Mouse (Mus musculus) spleen, postnatal 10 days (tissue): ENCODE results near the gene Gpr157.
"Not testable (repeated sequence)": the region's sequence is repeated elsewhere in the genome, so short reads cannot be mapped to it uniquely, and the experiment has no call there.

Source experiments
- DNase-seq, 2 experiments: peaks; one replicate each; pipeline ENCODE4 v3.0.0; 2021 to 2022; ENCODE audit warnings: low spot score in 2 of 2

The Gpr157 gene

DNA sequence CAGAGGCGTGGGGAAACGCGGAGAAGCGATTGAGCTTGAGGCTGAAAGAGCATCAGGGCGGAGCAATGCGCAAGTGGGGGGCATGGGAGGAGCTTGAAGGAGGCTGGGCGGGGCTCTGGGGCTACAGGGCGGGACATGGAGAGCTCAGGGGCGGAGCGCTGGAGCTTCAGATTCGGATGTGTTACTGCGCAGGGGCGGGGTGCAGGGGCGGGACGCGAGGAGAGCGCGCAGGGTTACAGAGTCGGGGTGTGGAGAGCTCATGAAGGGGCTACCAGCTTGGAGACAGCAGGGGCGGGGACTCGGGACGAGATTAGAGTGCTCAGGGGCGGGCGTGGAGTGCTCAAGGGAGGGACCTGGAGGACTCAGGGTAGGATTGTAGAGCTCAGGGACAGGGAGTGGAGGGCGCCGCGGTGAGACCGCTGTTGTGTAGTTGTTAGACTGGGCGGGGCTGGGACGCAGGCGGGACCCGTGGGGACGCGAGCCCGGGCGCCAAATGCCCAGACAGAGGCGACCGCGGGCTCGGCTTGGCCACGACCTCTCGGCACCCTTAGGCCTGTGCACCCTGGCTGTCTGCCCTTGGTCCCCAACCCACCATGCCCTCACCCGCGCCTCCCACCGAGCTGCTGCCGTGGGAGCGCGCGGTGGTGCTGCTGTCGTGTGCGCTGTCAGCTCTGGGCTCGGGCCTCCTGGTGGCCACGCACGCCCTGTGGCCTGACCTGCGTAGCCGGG is at the start of gene Gpr157:
Gene Gpr157, plus strand, starts transcription at position 205 of the 729 bp plus-strand sequence.
- DNase-seq, result peak; percentile 68 to 92

DNA sequence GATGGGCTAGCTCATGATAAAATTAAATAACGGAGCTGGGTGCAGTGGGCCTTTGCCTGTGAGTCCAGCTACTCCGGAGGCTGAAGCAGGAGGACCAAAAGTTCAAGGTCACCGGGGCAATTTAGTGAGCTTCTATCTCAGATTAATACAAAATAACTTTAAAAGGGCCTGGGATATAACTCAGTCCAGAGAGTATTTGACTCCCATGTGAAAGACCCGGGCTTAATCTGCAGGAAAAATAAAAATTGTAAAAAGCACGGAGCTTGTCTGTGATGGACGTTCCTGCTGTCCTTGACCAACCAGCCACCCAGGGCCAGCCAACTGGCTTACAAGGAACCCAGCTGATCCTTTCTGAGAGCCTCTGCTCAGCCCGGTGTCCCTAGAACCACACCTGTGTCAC is 48.6 kb upstream of the Gpr157 start:
- no peak for DNase-seq

DNA sequence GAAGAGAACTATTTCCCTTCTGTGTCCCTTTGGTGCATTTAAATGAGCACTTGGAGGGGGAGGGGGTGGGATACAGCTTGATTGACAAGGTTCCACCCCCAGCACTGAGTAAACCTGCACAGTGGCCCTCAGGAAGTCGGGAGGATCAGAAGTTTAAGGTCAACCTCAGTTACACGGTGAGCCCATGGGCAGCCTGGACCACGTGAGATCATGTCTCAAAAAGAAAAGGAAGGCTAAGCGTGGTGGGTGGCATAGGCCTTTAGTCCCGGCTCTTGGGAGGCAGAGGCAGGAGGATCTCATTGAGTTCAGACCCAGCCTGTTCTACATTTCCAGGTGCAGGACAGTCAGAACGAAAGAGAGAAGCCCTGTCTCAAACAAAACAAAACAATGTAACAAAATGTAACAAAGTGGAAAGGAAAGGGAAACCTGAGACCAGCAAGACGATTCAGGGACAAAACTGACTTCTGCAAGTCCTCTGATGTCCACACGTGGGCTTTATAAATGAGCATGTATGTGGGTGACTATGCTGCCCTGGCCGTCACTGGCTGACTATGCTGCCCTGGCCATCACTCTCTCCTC is 47.1 kb upstream of the Gpr157 start:
- no peak for DNase-seq

DNA sequence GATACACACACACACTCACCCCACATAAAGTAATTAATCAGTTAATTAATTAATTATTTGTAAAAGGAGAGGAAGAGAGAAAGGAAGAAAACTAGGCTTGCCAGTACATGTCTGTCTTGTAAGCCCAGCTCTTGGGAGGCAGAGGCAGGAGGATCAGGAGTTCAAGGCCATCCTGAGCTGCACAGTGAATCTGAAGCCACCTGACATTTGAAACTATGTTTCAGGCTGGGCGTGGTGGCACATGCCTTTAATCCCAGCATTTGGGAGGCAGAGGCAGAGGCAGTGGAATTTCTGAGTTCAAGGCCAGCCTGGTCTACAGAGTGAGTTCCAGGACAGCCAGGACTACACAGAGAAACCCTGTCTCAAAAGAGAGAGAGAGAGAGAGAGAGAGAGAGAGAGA is 46.3 kb upstream of the Gpr157 start:
- not testable (repeated sequence) for DNase-seq

DNA sequence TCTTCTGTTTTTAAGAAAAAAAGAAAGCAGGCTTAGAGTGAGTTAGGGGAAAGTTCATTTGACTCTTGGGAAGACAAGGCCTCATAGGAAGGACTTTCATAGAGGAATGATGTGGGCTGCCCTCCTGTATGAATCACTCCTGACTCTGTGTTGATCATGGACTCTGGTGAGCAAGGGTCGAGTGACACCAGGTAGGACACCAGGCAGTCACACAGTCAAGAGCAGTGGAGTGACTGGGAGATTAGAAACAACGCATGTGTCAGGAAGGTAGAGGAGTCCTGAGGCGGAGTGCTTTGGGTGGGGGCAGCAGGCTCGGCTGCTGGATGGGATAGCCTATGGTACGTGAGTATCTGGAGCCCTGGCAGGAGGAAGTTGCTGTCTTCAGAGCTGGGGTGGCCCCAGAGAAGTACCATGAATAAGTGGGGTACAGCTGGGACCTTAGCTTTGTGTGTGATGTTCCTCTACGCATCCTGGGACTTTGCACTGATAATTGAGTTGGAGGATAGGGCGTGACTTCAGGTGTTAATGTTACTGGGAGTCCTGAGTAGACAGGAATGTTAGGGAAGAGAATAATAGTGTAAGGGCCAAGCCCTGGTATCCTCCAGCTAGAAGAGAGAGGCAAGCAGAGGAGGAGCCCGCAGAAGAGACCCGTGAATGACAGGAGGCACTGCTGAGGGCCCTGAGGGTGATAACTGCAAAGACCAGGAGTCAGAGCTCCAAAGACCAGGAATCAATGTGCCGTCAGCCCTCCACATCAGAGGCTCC is 45.6 kb upstream of the Gpr157 start:
- no peak for DNase-seq

DNA sequence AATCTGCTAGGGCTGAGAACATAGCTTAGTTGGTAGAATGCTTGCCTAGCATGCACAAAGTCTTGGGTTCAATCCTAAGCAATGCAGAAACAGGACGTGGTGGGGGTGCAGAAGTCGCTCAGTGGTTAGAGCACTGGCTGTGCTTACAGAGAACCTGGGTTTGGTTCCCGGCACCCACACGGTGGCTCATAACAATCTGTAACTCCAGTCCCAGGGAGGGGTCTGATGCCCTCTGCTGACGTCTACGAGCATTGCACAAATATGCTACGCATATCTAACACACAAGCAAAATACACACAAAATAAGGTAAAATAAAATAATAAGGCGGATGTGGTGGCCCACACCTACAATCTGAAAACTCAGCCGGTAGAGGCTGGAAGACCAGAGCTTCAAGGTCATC is 43.6 kb upstream of the Gpr157 start:
- no peak for DNase-seq

DNA sequence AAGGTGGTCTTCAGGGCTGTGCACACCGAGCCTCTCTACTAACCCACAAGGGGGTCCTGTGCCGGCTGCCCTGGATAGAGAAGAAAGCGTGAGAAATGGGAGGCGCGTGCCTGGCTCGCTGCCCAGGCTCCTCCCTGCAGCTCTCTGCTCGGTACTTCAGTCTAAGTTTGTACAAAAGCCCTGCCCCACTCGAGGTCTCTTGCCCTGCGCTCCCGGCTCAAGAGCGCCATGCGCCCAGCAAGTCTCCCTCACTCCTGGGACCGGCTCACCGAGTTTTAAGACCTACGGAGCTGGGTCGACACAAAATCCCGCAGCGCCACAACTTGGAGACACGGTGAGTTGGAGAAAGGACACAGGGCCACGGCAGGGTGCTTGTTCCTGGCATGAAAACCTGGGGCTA is 39.1 kb upstream of the Gpr157 start:
- no peak for DNase-seq

DNA sequence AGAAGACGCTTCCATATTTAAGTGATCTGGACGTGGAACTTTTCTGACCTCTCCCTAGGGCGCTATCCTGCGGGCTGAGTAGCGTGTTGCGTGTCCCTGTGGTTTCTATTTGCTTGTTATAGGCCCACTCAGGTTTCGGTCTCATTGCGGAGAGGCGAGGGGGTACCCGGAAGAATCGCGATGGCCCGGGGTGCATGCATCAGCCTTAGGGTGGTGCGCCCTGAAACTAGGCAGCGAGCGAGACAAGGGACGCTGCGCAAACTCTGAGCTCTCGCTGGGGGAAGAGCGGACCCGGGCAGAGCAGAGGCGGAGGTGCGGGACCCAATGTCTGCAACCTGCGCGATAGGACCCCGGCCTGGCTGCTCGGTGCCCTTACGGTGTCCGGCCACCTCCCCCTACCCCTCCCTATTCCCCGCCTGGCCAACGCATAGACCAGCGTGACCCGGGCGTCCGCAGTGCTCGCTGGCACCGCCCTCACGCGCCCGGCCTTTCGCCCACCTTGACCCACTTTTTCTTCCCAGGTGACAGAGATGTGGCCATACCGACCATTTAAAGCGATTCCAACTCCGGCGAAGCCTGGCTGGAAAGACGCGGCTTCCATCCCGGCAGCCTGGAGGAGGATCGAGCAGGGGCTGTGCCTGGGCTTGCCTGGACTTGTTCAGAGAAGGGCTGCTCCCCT is 38.5 kb upstream of the Gpr157 start:
- no peak for DNase-seq

DNA sequence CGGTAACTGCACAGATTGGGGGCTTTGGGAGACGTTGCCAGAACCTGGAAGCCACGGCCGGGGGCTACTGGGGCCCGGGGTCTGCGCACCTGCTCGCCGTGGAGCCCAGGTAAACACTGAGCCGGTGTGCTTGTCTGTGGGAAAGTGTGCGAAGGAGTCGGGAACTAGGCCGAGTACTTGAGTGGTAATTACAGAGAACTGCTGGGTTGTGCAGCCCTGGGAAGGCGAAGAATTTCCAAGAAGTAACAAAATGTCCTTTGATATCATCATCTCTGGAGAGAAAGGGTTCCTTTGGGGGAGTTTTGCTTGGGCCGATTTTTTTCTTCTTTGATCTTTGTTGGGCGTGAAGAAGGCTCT is 38.0 kb upstream of the Gpr157 start:
- no peak for DNase-seq

DNA sequence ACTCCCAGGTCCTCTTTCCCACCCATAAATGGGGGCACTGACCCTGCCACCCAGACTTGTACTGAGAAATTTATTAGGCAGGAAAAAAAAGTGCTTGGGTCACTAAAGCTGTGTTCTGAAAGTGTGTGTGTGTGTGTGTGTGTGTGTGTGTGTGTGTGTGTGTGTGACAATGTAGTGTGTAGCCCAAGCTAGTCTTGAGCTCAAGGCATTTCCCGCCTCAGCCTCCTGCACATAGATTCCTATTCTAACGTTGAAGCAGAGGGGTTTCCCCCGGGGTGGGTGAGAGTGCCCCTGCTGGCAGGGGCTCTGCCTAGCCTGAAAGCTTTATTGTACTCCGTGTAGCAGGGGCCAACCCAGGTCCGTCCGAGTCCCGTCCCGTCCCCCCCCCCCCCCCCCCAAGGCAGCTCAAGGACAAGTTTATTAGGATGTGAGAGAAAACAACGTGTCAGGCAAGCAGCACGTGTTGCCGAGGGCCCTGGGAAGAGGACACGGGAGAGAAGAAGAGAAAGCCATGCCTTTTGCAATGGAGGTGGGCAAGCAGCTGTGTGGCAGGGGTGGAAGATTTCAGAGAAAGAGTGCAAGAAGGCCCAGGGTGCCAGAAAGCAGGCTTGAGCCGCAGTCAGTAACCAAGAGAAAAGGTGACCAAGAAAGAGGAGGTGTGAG is 37.5 kb upstream of the Gpr157 start:
- no peak for DNase-seq

DNA sequence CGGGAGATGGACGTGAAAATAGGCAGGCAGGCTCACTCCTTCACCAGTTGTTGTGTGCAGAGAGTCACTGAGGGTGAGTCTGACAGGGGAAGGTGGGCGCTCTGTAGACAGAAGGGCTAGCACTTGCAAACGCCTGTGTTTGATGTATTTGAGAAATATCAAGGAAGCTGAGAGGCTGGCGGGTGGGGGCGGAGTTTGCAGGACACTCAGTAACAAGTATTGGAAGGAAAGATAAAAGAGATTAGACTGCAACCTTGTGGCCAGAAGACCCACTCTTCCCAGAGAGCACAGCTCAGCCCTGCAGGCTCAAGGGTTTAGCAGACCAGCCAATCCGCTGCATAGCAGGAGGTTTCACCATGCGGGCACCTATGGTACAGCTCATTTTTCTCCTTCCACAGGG is 35.7 kb upstream of the Gpr157 start:
- DNase-seq, result no peak

DNA sequence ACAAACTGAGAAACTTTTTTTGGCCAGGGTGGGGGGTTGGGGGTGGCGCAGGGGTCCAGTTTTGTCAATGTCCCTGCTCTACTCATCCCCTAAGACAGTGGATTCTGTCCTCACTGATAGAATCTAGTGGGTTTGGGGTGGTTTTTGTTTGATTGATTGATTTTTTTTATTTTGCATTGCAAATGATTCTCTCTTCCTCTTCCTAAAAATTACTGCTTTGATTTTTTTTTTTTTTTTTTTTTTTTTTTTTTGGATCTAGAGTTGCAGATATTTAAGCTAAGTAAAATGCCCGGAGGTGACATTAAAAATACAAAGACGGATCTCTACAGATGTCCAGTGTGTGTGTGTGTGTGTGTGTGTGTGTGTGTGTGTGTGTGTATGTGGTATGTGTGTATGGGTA is 34.8 kb upstream of the Gpr157 start:
- no peak for DNase-seq

DNA sequence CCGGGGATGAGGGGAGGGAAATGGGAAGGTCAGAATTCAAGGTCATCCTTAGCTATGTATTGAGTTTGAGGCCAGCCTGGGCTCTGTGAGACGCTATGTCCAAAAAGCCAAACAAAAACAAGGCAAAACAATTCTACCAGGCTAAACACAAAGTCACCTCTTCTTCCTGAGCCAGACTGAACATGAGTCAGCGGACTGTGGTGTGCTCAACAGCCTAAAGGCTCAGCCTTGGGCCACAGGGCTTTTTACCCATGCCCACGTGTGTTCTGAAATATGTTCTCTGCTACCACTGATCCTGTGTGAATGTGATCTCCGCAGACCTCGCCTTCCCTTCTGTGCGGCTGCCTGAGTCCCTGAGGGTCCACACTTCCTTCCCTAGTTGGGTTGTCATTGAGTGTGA is 31.0 kb upstream of the Gpr157 start:
- no peak for DNase-seq

DNA sequence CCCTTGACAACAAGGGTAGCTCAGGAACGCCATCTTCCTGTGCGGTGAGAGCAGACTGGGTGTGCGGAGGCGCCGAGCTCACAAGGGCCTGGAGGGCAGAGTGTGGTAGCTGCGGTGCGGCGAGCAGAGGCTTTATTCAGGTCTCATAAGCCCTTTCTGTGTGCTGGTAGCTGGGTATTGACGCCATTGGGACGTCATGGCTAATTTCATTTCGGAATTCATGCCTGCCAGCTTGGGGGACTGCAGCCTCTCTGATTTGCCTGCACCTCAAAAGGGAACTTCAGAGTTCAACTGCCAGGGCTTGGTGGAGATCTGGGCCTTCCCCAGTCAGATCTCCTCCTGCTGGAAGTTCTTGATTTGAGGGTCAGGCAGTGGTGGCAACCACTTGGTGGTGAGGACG is 29.4 kb upstream of the Gpr157 start:
- DNase-seq, result no peak

DNA sequence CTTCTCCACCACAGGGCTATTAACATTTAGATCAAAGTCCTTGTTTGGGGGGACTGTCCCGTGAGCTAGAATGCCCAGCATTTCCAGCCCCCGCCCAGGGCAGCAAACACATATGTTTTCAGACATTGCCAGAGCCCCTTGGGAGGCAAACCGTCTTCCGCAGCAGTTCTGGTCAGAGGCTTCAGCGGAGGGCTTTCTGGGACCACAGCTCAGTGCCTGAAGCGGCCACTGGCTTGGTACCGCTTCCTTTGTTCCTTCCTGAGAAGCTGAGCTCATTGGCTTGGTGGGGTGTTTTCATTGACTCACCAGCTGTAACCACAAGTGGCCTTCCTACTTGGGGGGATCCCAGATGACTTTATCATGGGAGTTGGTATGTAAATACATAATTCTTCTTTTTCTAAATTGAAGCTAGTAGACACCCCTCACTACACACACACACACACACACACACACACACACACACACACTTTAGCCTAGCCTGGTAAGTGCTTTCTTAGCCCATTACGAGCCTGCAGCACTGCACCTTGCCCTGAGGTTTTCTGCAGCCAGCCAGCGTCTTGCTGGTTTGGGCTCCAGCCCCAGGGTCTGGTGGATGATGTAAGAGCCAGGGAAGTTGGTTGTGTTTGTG is 27.2 kb upstream of the Gpr157 start:
- peak in 1 of 2 experiments; percentile 33 for DNase-seq

DNA sequence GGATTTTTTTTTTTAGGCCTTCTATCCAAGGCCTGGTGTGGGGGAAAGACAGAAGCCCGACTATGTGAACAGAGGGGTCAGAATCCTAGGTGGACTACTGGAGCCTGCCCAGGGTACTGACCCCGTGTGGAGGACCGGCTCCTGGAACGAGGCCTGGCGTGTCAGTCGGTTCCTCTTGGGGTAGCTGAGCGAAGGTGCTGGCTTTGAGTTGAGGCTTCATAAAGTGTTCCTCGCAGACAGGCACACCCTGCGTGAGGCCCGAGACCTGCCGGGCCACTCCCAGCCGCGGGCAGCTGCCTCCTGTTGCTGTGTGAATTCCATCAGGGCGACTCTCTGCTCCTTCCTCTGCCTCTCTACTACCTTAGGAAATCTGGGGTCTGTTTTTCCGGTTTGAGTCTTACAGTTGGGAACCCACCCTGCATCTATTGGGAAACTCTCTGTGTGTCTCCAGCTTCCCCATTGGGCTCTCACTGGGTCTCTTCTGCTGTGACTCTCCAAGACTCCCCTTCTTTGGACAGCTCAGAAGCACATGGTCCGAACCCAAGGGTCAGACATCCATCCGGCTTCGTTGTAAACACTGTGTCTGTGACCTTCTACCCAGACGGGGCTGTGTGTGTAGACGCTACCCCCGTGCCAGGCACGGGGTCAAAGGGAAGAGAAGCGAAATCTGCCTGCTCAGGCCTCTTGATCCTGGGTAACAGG is 26.5 kb upstream of the Gpr157 start:
- DNase-seq, result peak in 1 of 2 experiments; percentile 26

DNA sequence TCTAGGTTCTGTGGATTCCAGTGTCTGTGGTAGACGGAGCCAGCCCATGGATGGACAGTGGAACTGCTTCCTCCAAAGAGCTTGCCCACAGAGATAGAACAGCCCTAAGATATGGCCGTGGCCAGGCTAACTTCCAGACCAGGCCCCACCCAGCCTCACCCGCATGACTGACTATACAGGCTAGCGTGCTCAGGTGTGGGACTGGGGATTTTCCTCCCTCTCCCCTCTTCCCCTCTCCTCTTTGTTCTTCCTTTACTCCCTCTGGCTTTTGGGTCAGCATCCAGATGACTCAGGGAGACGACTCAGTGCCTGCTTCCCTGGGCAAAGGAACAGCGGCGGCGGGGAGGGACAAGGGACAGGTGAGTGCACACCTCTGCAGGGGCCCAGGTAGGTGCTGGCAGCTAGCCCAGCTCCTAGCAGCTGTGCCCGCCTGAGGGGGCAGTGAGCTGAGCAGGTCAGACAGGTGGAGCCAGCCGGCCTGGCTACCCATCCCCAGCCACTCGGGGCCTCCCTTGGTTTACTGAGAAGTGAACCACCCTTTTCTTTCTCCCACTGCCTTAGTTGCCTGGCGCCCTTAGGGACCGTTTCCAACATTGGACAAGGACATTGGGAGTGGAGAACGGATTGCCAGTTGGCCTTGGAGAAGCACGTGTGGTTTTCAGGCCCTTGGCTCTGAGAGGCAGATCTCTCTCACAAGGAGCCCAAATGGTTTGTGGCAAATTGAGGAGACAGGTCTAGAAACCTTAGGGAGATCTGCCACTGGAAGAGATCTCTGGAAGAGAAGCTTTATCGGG is 25.5 kb upstream of the Gpr157 start:
- DNase-seq, result no peak

DNA sequence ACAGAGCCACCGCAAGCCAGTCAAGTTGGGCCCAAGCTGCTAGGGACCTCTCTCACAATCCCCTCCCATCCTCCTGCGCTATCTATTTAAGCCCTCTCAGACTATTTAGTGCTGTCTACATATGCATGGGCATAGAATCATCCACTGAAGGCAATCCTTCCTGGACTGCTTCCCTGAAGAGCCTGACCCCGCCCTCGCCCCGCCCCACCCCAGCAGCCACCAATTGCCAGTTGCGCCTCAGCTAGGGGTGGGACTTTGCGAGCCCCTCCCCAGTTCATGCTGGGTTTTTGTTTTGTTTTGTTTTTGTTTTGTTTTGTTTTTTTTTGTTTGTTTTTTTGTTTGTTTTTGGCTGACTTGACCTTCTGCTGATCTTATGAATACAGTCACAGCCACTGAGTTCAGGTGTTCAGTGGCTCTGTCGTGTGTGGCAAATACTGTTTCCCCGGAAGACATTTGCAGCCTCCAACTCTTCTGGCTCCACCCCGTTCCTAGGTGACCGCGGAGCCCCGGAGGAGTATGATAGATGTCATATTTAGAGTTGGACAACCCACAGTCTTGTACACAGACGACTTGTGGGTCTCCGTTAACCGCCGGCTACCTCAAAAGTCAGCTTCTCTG is 20.4 kb upstream of the Gpr157 start:
- DNase-seq, result no peak

DNA sequence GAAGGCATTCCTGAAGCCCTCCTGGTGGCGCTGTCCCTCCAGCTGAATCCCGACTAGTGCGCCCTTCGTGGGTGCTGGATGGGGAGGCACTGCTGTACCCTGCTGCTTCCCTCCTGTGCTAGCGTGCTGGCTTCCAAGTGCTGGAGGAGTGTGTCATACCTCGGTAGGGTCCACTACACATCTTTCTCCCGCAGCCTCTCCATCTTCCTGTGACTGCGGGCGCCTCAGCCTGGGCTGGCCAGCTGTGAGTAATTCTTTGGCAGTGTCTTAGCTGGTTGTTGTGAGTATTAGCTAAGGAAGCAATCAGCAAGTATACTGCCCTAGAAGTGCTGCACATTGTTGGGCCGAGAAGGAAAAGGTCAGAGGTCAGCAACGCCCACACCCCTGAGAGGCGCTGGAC is 18.9 kb upstream of the Gpr157 start:
- DNase-seq, result no peak

DNA sequence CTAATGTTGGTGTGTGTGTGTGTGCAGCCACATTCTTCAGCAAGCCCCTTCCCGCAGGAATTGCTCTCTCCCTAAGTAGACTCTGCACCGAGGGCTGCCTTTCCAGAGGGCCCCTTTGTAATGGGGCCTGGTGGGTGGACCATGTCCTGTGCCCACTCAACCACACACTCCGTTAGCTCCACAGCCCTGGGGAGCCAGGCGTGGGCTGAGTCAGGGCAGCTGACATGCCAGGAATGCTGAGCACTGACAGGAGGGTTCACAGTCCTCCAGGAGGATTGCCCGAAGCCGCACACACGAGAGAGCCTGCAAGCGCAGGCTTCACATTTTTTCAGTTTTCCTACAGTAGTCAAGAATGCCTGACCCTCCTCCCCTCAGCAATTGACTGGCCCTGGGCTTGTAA is 17.0 kb upstream of the Gpr157 start:
- no peak for DNase-seq
